Mouse (Mus musculus) lung, embryonic 14.5 days (tissue): ENCODE results near the gene Gng11. TPM values are rescaled to one million over a fixed set of nuclear protein-coding genes. Genes with fewer than 3 reads are reported as not detected.

ENCODE experiments used
- ATAC-seq: fragments of 200-750 bp; cut with Nextera tagmentation; 2 replicates; pipeline ENCODE4 v1.8.0; 2017; ENCODE audit warnings: mild to moderate bottlenecking, moderate TSS enrichment, moderate library complexity; ENCODE audit not compliant: insufficient read depth
- DNase-seq: peaks from one replicate; pipeline ENCODE4 v3.0.0-alpha.2; 2015
- H3K27ac ChIP-seq: fragments of 300-500 bp; sonication (generic); 2 replicates; pipeline ENCODE4 v1.5.1; 2014; ENCODE audit warnings: low read depth, mild to moderate bottlenecking, moderate library complexity
- H3K27me3 ChIP-seq: fragments of 300-500 bp; sonication (generic); 2 replicates; pipeline ENCODE4 v1.6.1; 2014; ENCODE audit warnings: low read length, control low read depth; ENCODE audit not compliant: insufficient read depth
- H3K36me3 ChIP-seq: fragments of 300-500 bp; sonication (generic); 2 replicates; pipeline ENCODE4 v1.6.1; 2014; ENCODE audit warnings: control low read depth; ENCODE audit not compliant: insufficient read depth
- H3K4me1 ChIP-seq: fragments of 300-500 bp; sonication (generic); 2 replicates; pipeline ENCODE4 v1.6.1; 2014; ENCODE audit warnings: antibody characterized with exemption, control low read depth; ENCODE audit not compliant: insufficient read depth
- H3K4me2 ChIP-seq: fragments of 300-500 bp; sonication (generic); 2 replicates; pipeline ENCODE4 v1.6.1; 2014; ENCODE audit warnings: mild to moderate bottlenecking
- H3K4me3 ChIP-seq: fragments of 300-500 bp; sonication (generic); 2 replicates; pipeline ENCODE4 v1.5.1; 2014; ENCODE audit warnings: low read depth, low read length
- H3K9ac ChIP-seq: fragments of 300-500 bp; sonication (generic); 2 replicates; pipeline ENCODE4 v1.6.1; 2014
- H3K9me3 ChIP-seq: fragments of 300-500 bp; sonication (generic); 2 replicates; pipeline ENCODE4 v1.6.1; 2016; ENCODE audit warnings: low read depth, low read length, control low read depth
- CTCF ChIP-seq: IDR thresholded peaks from 2 replicates; pipeline ENCODE4 v1.5.1; 2016; ENCODE audit warnings: antibody characterized with exemption, low read depth
- WGBS: fragments of 180-500 bp; shearing (Covaris S2); extraction: QIAGEN DNeasy Blood & Tissue Kit; methylation state at CpG from one replicate; pipeline ENCODE4 v1.1.7; 2014; 5-methylcytosine and 5-hydroxymethylcytosine counted together
- polyA plus RNA-seq: library from polyadenylated mRNA; unstranded; fragments of >200 nt; fragmentation: Nextera tagmentation; extraction: Ambion mirVana; gene quantifications from 2 replicates; pipeline ENCODE4 v1.2.1, GENCODE M21; 2014

Gng11 gene
- polyA plus RNA-seq, 1 experiment from 2014 or later = 116 TPM

DNA sequence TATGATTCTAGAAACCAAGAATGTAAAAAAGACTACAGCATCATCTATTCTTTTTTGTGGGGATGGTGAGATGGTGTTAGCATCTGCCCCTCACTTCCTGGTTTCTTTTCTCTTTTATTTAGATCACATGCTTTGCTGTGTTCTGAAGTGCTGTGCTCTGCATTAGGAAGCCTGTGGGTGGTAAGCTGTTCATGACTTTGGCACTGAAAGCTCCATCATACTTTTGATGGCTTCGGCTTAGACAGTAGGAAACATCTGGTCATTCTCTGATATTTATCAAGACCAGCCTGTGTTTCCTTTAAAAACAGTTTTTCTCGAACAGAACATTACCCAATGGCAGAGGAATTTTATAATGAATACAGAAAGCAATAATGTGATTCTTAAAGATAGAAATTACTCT, 22.7 kb downstream of the Gng11 start:
- ATAC-seq = no peak
- no peaks in the 10 kb centered on the region for H3K4me1 ChIP-seq
- H3K4me3 ChIP-seq = no peak overlapping the region
- H3K36me3 ChIP-seq = no peaks in the 10 kb centered on the region
- no peaks in the 10 kb centered on the region for H3K9me3 ChIP-seq
- no peak overlapping the region for H3K27ac ChIP-seq
- H3K9ac ChIP-seq = no peak overlapping the region
- TF ChIP-seq CTCF = no peak
- 38% methylated on average over 2 of the region's 2 CpGs for WGBS
- H3K27me3 ChIP-seq = no peaks in the 10 kb centered on the region
- DNase-seq = no peak
- H3K4me2 ChIP-seq = no peak overlapping the region

DNA sequence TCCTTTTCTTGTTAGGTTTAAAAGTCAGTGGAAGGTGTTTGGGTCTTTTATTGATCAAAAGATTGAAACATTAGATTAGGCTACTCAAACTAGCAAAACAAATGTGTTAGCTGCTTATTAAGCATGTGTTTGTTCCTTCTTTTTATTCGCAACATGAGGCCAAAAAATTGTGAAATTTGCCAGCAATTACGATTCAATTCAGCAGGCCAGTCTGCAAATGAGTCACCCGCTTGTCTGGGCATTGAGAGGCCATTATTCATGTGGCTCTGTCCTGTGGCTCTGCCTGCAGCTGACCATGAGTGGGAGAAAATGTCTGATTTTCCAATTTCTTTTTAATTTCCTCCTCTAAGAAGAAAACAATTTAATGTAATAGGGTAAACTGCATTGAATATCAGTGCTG, 27.3 kb downstream of the Gng11 start:
- Histone ChIP-seq H3K4me1 (no peaks in the 10 kb centered on the region), H3K36me3 (no peaks in the 10 kb centered on the region), H3K27me3 (no peaks in the 10 kb centered on the region), H3K27ac (no peak overlapping the region), H3K9me3 (no peaks in the 10 kb centered on the region), H3K9ac (no peak overlapping the region), H3K4me2 (no peak overlapping the region), H3K4me3 (no peak overlapping the region)
- DNase-seq (no peak), ATAC-seq (no peak)
- WGBS = 69% methylated on average over 3 of the region's 3 CpGs
- TF ChIP-seq CTCF = no peak

DNA sequence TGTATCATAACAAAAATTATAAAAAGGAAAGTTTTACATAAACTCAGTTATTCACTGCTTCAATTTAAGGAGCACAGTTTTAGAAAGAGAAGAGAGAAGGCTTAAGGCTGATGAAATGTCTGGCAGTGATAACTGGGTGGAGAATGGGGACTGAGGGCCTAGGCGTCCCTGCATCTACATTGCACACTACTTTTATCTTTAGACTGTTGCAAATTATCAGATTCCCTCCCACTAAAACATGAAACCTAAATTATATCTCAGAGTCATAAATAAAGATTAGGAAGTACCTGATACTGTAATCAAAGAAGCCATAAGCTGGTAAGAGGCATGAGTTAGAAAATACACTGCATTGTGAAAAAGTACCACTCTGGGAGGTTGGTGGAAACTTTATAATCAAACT, 38.1 kb downstream of the Gng11 start:
- H3K9ac ChIP-seq = no peak overlapping the region
- 46% methylated on average over 1 of the region's 1 CpGs for WGBS
- no peak overlapping the region for H3K4me3 ChIP-seq
- no peaks in the 10 kb centered on the region for H3K9me3 ChIP-seq
- no peaks in the 10 kb centered on the region for H3K27me3 ChIP-seq
- H3K4me1 ChIP-seq = no peaks in the 10 kb centered on the region
- DNase-seq = no peak
- ATAC-seq = no peak
- no peak overlapping the region for H3K27ac ChIP-seq
- no peak overlapping the region for H3K4me2 ChIP-seq
- no peaks in the 10 kb centered on the region for H3K36me3 ChIP-seq
- no peak for TF ChIP-seq CTCF

DNA sequence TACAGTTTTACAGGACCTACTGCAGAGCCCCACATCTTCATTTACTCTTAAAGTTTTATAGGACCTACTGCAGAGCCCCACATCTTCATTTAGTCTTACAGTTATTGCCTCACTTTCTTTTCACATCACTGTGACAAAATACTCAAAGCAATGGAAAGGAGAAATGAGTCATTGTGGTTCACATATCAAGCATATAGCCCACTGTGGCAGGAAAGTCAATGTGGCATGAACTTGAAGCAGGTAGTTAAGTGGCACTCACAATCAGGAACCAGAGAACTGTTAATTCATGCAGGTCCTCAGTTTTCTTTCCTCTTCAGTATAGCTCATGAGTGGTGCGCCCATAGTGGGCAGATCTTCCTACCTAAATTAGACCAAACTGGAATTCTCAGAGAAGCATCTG, 43.5 kb downstream of the Gng11 start:
- H3K36me3 ChIP-seq = no peaks in the 10 kb centered on the region
- ATAC-seq (no peak), DNase-seq (no peak)
- TF ChIP-seq CTCF = no peak
- H3K9me3 ChIP-seq = no peaks in the 10 kb centered on the region
- no peaks in the 10 kb centered on the region for H3K27me3 ChIP-seq
- WGBS = 100% methylated on average over 1 of the region's 1 CpGs
- no peak overlapping the region for H3K9ac ChIP-seq
- no peak overlapping the region for H3K4me2 ChIP-seq
- H3K4me1 ChIP-seq = no peaks in the 10 kb centered on the region
- H3K4me3 ChIP-seq = no peak overlapping the region
- no peak overlapping the region for H3K27ac ChIP-seq

DNA sequence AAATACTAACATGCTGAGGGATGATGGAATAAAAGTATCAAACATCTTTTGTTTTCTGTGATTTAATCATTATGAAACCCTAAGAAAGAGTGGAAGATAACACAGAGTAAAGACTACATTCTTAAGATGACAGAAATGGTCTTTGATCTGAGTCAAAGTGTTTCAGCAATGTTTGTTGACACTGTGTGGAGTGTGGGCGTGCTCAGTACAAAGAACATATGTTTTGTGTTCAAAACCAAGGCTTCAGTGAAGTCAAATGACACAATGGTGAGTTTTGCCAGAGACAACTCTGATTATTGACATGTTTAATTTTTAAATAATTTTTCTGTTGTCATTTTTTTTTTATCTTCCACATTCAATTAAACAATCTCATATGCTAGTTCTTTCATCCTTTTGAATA, 49.1 kb downstream of the Gng11 start:
- H3K27ac ChIP-seq = no peak overlapping the region
- TF ChIP-seq CTCF = no peak
- H3K4me2 ChIP-seq = no peak overlapping the region

DNA sequence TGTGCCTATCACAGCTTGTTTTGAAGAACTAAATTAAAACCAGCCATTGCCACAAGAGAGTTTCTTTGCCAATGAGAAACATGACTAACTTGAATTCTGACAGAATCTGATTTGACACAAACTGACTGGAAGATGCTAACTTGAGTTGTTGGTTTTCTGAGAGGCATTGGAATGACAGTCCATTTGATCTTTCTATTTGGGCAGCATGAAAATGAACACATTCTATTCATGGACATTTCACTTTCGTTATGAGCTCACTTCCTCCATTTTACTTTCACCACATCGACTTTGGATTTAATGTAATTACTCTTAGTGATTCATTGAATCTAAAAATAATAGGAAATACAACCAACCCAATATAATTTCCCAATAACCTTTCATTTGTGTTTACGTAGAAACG, 50.7 kb downstream of the Gng11 start:
- H3K9me3 ChIP-seq = no peaks in the 10 kb centered on the region
- no peak overlapping the region for H3K4me2 ChIP-seq
- no peaks in the 10 kb centered on the region for H3K36me3 ChIP-seq
- no peak overlapping the region for H3K4me3 ChIP-seq
- no peak overlapping the region for H3K27ac ChIP-seq
- no peaks in the 10 kb centered on the region for H3K4me1 ChIP-seq
- WGBS = 87% methylated on average over 4 of the region's 4 CpGs
- no peak overlapping the region for H3K9ac ChIP-seq
- ATAC-seq = no peak
- TF ChIP-seq CTCF = no peak
- H3K27me3 ChIP-seq = no peaks in the 10 kb centered on the region
- no peak for DNase-seq

More for the DNA sequence above, 49.1 kb downstream of the Gng11 start:
- Histone ChIP-seq H3K9me3 (no peaks in the 10 kb centered on the region), H3K36me3 (no peaks in the 10 kb centered on the region), H3K27me3 (no peaks in the 10 kb centered on the region), H3K4me3 (no peak overlapping the region), H3K9ac (no peak overlapping the region), H3K4me1 (no peaks in the 10 kb centered on the region)
- ATAC-seq (peak; percentile 63; the same call in 1 of the 2 replicates), DNase-seq (peak; percentile 69)
- 8% methylated on average over 1 of the region's 1 CpGs for WGBS

Other genes starting within 250 kb of the Gng11 start
- gene Calcr, start 239.2 kb upstream of the Gng11 start, polyA plus RNA-seq = 0.37 TPM in 2 replicates
- 1.7 and 2.9 TPM in 2 replicates for gene Tfpi2, start 15.0 kb upstream of the Gng11 start, polyA plus RNA-seq
- not detected in 2 replicates for gene Gngt1, start 10.1 kb upstream of the Gng11 start, polyA plus RNA-seq
- 72.3 and 82.7 TPM in 2 replicates for gene Bet1, start 83.1 kb downstream of the Gng11 start, polyA plus RNA-seq